Mouse (Mus musculus): ENCODE measurements around the gene Cd80. TPM values are rescaled to one million over a fixed set of nuclear protein-coding genes. Genes with fewer than 3 reads are reported as not detected.

Cd80 gene
- total RNA-seq, 2 experiments from 2014 or later, result 0.36 to 0.76 TPM

- no peak for DNase-seq (ENCODE audit: low spot score in 2 of 2)
Measured at GRCm38 (mm10) chr16:38521211-38521987, 66.0 kb downstream of the Cd80 start.

- peak; percentile 93 to 97 for DNase-seq (ENCODE audit: low spot score in 2 of 2)
Measured at GRCm38 (mm10) chr16:38522129-38523084, 67.0 kb downstream of the Cd80 start, which contains the start of gene Timmdc1. Timmdc1 (minus strand) TSS chr16:38522663.

- DNase-seq (ENCODE audit: low spot score in 2 of 2), result no peak
Measured at GRCm38 (mm10) chr16:38526264-38526663, 70.9 kb downstream of the Cd80 start.

- DNase-seq (ENCODE audit: low spot score in 2 of 2), result peak; percentile 71 to 74
Measured at GRCm38 (mm10) chr16:38536544-38537146, 81.3 kb downstream of the Cd80 start.

- DNase-seq (ENCODE audit: low spot score in 2 of 2), result no peak
Measured at GRCm38 (mm10) chr16:38538716-38539380, 83.5 kb downstream of the Cd80 start.

Other genes starting within 250 kb of the Cd80 start
- gene Nr1i2, start 160.7 kb upstream of the Cd80 start, total RNA-seq (2021), result not detected
- 1 to 10 TPM; 1.1 to 2.0 TPM for gene Maats1, start 113.4 kb upstream of the Cd80 start, total RNA-seq (2021)
- gene Cox17, start 108.6 kb upstream of the Cd80 start, total RNA-seq (2021), result 10 to 100 TPM; 94.9 to 97.0 TPM
- gene Gm21987, start 108.5 kb upstream of the Cd80 start, total RNA-seq (2021), result not detected
- gene Popdc2, start 93.4 kb upstream of the Cd80 start, total RNA-seq (2021), result under 1 TPM; 0.43 to 0.44 TPM
- under 1 TPM; 0.60 to 0.76 TPM for gene Pla1a, start 22.4 kb upstream of the Cd80 start, total RNA-seq (2021)
- 10 to 100 TPM; 58.4 to 62.4 TPM for gene Adprh, start 2.9 kb upstream of the Cd80 start, total RNA-seq (2021)
- gene Timmdc1, start 67.1 kb downstream of the Cd80 start, total RNA-seq (2021), result 10 to 100 TPM; 29.6 to 34.4 TPM
- gene Poglut1, start 94.7 kb downstream of the Cd80 start, total RNA-seq (2021), result 10 to 100 TPM; 42.2 to 44.3 TPM
- gene Tmem39a, start 103.1 kb downstream of the Cd80 start, total RNA-seq (2021), result 10 to 100 TPM; 24.0 to 25.5 TPM

Data from layer of hippocampus, postnatal 14 days (tissue).